Mouse (Mus musculus): ENCODE results near the gene Krtap20-2.
"Not testable (repeated sequence)": the region's sequence is repeated elsewhere in the genome, so short reads cannot be mapped to it uniquely, and the experiment has no call there.

Krtap20-2 gene

DNA sequence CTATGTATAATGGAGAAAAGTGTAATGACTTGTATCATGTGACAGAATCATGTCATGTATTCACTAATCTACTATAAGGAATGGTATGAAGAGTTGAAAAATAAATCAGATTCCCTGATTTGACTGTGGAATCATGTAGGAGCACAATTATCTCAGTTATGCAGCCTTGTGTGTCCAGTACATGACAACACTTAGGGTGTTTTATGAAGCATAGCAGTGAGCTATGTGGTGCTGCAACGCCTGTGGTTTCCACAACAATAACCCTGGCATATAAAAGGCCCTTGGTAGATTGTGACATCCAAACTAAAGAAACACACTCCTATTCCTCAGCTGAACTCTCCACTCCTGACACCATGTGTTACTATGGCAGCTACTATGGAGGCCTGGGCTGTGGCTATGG lies at the start of gene Krtap20-2:
Gene Krtap20-2, plus strand, starts transcription at position 301 of the 400 bp plus-strand sequence.
- no peak for DNase-seq

- no peak for DNase-seq
Measured at GRCm38 (mm10) chr16:89157652-89158051, 48.0 kb upstream of the Krtap20-2 start, which contains the start of gene Gm9789. TSS of gene Gm9789 (plus strand) at chr16:89157952.

- DNase-seq, result not testable (repeated sequence)
Measured at GRCm38 (mm10) chr16:89169190-89169589, 36.5 kb upstream of the Krtap20-2 start, which contains the start of gene Gm7735. TSS of gene Gm7735 (plus strand) at chr16:89169490.

DNA sequence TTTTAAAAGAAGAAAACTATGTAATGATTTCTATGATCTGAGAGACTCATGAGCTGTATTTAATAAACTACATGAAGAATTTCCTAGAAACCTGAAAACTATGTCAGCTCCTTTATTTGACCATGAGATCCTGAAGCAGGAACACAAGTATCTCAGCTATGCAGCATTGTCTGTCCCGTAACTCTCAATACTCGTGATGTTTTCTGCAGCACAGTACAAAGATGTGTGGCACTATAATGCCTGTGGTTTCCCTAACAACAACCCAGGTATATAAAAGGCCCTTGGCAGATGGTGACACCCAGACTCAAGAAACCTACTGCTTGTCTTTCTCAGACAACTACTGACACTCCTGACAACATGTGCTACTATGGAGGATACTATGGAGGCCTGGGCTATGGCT lies 31.2 kb upstream of the Krtap20-2 start, which contains the start of gene 1110057P08Rik:
Gene 1110057P08Rik, plus strand, starts transcription at position 301 of the 400 bp plus-strand sequence.
- DNase-seq, result no peak

GRCm38 (mm10) chr16:89188621-89189020 lies 17.0 kb upstream of the Krtap20-2 start:
- DNase-seq, result no peak
